Mouse (Mus musculus) brown adipose tissue, adult 24 weeks (tissue): ENCODE measurements at regions not wholly inside any gene's neighbourhood (a gene's known extent, or its start where the extent isn't known, plus 50 kb on each side); places are given as distances from the start of the nearest gene placed in this dataset.

Experiments
- H3K27ac ChIP-seq: fragments of 200-500 bp; replicated peaks from 2 replicates; pipeline ENCODE4 v1.5.1; 2012; ENCODE audit warnings: low read depth, mild to moderate bottlenecking, low read length
- H3K4me1 ChIP-seq: fragments of 200-500 bp; 2 replicates; pipeline ENCODE4 v1.6.1; 2012; ENCODE audit warnings: low read length, mixed read lengths; ENCODE audit not compliant: control insufficient read depth, insufficient read depth, insufficient read length
- H3K4me3 ChIP-seq: fragments of 200-500 bp; 2 replicates; pipeline ENCODE4 v1.5.1; 2012; ENCODE audit warnings: low read depth, mild to moderate bottlenecking, low read length, moderate library complexity; ENCODE audit not compliant: insufficient read depth

DNA sequence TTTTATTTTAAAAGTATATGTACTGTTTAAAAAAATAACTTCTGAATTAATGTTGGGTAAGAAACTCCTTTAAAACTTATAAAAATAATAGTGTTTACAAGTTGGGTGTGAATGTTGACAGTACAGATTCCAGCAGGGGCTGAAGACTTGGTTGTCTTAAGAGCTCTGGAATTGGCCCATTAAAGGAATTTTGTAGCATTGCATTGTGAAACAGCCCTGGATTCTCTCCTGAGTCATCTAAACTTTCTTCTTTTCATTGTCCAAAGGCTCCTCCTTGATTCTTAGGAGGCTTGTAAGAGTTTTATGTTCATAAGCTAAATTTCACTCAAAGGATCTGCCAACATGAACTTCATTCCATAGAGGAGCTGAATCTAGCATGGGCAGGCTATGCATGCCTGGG, 174.7 kb upstream of the Marcks start:
- Histone ChIP-seq H3K27ac (no peak overlapping the region), H3K4me1 (peaks cover 2% of the 10 kb centered on the region; the same call in 1 of the 2 replicates), H3K4me3 (no peak overlapping the region)

DNA sequence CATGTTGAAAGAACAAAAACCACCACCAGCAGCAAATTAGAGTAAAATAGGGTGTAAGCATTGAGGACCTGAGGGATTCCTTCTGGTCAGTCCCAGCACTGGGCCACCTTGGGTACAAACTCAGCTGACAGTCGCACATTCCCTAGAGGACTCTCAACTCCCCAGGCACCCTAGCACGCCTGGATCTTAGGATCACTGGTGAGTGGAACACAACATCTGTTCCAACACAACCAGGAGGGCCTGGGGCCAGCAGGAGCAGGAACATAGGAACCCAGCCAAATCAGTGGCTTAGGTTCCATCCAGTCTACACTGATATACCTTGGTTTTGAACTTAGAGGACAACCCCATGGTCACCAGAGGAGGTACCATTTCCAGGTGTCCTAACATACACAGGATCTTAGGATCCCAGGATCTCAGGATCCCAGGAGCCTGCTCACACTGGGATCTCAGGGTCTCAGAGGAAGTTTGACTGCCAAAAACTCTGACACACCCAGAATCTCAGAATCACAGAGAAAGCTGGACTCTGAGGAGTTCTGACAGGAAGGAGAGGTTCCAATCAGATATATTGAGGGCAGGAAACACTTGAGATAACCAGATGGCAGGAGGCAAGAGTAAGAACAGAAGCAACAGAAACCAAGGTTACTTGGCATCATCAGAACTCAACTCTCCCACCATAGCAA, 171.7 kb upstream of the Marcks start:
- Histone ChIP-seq H3K4me1 (peaks cover 2% of the 10 kb centered on the region; the same call in 1 of the 2 replicates), H3K27ac (no peak overlapping the region)

DNA sequence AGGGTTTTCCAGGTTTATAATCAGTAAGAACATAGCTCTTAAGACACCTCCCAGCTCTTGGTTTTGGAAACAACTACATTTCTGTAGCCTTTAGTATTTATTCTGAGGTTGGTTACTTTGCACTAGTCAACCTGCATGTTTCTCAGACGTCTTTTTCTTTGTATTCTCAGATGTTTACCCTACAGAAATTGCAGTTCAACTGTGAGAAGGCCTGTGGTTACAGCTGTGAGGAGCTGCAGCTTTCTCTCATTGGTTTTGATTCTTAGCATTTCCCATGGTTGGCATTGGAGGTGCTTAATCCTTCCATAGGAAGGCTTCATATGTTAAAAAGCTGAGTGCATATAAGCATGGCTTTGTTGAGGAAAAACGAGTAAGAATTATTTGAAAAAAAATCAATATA, 165.9 kb upstream of the Marcks start:
- Histone ChIP-seq H3K4me3 (no peak overlapping the region), H3K4me1 (no peaks in the 10 kb centered on the region), H3K27ac (no peak overlapping the region)

More for the DNA sequence above, 171.7 kb upstream of the Marcks start:
- no peak overlapping the region for H3K4me3 ChIP-seq

DNA sequence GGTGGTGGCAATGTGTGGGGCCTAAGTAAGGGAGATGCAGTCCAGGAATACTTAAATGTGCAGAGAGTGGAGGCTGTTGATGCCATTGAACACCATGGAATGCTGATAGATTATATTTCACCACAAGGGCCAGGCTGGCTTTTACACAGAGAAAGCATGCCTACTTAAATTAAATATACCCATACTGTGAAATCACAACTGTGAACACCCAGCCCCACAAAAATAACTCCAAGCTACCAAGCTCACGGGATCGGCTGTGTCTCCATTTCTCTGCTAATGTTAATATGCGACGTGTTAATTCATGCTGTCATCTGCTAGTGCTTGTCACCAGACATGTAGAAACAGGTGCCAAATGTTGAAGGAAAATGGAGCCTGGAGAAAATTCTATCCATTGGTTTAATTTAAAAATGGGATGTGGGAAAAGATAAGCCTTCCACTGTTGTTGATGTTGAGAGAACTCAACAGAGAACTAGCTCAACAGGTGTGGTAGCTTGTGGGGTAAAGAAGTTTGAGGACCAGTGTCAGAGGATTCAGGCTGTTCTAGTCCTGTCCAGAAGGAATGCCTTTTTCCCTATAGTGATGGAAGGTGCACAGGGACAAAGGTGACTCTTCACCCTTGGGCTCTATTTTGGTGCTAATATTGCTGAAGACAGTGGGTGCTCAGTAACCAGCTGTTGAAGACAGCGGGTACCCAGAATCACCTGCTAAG, 161.6 kb upstream of the Marcks start:
- H3K27ac ChIP-seq: no peak overlapping the region
- H3K4me1 ChIP-seq: 0 out of 2 replicates have a peak, but pooled peaks cover 2% of the 10 kb centered on the region
- no peak overlapping the region for H3K4me3 ChIP-seq

DNA sequence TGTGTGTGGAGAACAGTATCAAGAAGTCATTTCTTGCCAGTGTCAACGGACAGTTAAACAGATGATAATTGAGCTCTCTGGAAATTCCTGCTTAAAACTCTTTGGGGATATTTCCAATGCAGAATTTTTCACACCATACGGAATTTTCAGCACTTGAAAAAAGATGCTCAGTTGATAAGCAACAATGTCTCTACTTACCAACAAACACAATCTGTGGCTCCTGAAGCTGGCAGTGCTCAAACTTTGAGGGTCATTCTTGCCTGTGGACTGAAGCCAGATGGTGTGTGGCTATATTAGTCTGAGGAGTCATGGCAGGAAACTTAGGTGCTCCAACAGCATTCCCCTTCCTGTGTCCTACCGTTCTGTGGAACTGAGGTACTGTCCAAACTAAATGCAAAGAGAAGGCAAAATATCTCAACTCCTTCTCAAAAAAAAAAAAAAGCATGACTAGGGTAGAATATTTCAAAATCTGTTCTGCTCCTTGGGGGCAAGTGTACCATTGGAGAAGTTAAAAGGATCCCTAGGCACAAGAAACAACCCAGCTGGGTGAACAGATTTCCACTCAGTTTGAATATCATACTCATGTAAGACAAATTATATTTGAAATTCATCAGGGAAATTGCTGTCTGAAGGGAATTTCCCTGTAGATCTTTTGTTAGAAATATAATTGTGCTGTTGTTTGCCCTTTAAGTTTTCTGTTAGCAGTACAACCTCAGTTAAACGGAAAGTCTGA, 160.1 kb upstream of the Marcks start:
- Histone ChIP-seq H3K4me3 (no peak overlapping the region), H3K4me1 (0 out of 2 replicates have a peak, but pooled peaks cover 2% of the 10 kb centered on the region), H3K27ac (no peak overlapping the region)

DNA sequence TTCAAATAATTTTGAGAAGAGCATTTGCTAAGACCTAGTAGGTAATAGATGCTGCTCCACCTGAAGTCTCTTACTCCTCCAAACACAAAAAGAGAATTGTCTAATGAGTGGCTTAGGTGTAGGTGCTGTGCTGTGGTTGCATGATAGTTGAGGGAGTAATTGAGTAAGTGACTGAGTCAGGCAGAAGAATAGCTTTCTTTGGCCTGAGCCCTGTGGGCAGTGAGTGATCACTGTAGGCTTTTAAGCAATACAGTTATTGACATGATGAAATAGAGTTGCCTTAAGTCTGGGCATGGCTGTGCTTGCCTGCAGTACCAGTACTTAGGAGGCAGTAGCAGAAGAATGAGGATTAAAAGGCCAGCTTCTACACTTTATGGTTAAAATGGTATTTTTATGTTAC, 155.5 kb upstream of the Marcks start:
- 0 out of 2 replicates have a peak, but pooled peaks cover 2% of the 10 kb centered on the region for H3K4me1 ChIP-seq
- no peak overlapping the region for H3K27ac ChIP-seq
- H3K4me3 ChIP-seq: no peak overlapping the region

DNA sequence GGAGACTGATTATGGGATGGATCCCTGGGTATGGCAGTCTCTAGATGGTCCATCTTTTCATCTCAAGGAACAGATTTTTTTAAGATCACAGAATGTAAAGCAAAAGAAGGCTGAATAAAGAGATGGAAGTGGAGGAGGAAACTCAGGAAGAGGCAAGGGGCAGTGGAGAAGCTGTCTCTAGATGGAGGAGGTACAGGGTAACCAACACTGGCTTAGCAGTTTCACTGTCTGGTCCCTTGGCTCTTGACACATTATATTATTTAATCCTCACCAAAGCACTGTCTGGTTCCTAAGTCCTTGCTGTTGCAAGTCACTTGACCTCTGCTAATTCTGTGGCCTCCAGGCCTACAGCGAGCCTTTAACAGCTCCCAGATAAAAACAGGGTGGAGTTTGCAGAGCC, 154.6 kb upstream of the Marcks start:
- H3K4me3 ChIP-seq: no peak overlapping the region
- no peak overlapping the region for H3K27ac ChIP-seq

DNA sequence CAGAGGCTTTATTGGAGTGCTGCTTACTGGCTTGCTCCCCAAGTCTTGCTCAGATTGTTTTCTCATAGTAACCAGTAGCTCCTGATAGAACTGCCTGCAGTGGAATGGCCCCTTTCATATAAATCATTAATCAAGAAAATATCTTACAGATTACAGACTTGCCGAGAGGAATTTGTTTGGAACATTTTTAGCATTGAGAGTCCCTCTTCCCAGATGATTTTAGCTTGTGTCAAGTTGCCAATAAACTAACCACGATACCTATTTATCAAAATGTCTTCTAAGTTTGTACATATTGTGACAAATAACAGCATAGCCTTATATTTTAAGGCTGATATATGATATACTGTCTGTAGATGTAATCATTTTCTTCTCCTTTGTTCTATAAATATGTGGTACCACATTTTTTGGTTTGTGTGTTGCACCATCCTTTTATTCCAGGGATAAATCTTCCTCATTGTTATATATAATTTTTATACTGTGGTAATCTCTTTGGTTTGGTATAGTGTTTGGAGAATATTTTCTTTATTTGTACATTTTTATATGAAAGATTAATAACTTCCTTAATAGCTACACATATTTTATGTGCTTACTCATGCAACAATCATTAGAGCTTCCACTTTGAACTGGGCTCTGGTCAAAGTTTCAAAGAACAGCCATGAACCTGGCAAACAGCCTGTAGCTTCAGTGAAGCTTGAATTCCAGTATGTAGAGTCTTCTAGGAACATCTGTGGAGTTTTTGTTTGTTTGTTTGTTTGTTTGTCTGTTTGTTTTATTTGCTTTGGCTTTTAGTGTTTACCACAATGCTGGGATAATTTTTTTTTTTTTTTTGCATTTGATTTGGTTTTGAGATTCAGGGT, 153.1 kb upstream of the Marcks start:
- no peaks in the 10 kb centered on the region for H3K4me1 ChIP-seq
- no peak overlapping the region for H3K4me3 ChIP-seq
- H3K27ac ChIP-seq: no peak overlapping the region

More for the DNA sequence above, 154.6 kb upstream of the Marcks start:
- no peaks in the 10 kb centered on the region for H3K4me1 ChIP-seq

DNA sequence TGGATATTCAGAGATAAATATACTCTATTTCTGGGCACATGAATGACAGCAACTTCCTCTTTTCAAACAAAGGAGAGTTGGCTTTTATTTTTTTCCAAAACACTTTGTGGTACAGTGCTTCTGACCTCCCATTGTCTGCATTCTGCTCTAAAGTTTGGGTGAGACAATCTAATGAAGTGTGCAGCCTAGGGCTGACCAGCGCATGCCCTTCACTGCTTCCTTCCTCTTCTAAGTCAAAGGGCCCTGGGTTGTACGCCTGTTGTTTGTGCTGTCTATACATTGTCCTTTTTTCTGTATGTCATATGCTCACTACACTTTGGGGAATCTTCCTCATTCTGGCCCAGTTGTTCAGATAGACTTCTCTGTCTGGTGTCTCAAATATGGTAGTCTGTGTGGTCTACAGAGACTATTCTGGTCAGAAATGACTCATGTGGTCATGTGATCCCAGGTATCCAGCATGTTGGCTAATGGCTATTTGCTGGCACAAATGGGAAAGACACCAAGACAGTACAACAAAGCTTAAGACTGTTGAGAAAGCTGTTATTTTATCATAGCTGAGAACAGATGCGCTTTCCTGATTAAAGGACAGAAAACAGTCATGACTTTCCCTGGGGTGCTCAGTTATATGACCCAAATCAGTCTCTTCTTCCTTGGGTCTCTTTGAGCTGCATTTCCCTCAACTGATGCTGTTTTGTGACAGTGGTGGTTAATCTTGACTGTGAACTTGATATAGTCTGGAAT, 151.4 kb upstream of the Marcks start:
- Histone ChIP-seq H3K27ac (no peak overlapping the region), H3K4me3 (no peak overlapping the region), H3K4me1 (no peaks in the 10 kb centered on the region)

DNA sequence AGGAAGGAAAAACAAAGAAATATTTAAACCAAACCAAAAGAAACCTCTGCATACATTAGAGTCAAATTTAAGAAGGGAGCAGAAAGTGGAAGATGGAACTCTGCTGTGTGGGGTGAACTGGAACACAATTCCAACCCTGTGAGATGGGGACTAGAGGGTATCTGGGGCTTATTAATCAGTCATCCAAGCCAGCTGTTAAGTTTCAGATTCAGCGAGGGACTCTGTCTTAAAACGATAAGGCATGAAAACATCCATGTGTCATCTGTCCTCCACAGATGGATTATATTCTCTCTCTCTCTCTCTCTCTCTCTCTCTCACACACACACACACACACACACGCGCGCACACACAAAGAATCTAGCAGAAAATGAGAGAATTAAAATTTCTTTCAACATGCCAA, 147.6 kb upstream of the Marcks start:
- no peak overlapping the region for H3K4me3 ChIP-seq
- H3K27ac ChIP-seq: no peak overlapping the region
- no peaks in the 10 kb centered on the region for H3K4me1 ChIP-seq

DNA sequence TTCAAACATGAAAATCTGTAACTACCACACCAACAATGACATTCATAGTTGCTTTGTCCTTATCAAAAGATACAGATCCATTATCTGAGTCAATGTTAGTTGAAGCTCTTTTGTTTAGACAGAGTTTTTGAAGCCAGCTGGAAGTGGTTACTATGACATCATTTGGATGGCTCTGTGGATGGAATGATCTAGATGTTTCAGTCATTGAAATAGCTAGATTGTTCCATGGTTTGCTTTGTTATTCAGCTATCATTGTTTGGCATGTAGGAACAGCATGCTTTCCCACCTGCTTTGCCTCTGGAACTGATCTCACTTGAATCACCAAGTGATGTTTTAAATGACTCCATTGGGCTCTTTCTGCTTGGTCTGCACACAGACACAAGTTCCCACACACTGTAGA, 144.2 kb upstream of the Marcks start:
- H3K27ac ChIP-seq: no peak overlapping the region
- no peak overlapping the region for H3K4me3 ChIP-seq
- H3K4me1 ChIP-seq: no peaks in the 10 kb centered on the region

DNA sequence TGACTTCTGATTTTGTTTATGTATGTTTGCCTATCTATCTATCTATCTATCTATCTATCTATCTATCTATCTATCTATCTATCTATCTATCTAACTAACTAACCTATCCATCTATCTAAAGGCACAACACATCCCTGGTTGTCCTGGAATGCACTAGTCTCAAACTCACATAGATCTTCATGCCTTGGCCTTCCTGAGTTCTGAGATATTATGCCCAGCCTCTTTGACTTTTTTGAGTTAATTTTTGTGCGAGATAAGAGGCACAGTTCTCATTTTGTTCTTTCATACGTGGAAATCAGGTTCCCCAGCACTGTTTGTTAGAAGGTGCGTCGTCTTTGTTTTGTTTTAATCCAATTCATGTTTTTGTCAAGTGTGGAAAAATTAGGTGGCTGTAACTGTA, 142.1 kb upstream of the Marcks start:
- no peak overlapping the region for H3K27ac ChIP-seq
- H3K4me1 ChIP-seq: no peaks in the 10 kb centered on the region
- H3K4me3 ChIP-seq: no peak overlapping the region

DNA sequence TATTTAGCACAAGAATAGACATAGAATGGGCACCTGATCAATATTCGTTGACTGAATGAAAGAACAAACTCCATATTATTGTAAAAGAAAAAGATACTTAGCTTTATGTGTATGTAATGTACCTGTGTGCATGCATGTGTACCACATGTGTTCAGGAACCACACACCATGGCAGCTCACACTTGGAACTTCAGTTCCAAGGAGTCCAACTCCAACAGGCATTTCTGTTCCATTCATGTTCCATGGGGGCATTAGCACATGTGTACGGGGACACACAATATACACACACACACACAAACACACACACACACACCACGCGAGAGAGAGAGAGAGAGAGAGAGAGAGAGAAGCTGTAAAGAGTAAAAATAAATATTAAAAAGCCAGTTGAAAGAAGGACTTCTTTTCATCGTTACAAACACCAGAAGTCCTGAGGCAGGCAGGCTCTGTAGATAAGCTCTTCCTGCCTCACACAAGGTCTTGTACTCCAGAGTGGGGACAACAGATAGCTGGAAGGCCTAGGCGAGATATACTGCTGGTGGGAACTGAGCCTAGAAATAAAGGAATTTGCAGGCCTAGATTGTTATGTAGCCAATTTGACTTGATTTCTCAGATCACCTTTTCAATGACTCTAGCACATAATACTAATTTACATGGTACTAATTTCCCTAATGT, 141.6 kb upstream of the Marcks start:
- Histone ChIP-seq H3K4me3 (no peak overlapping the region), H3K27ac (no peak overlapping the region), H3K4me1 (no peaks in the 10 kb centered on the region; the same call in 1 of the 2 replicates)

DNA sequence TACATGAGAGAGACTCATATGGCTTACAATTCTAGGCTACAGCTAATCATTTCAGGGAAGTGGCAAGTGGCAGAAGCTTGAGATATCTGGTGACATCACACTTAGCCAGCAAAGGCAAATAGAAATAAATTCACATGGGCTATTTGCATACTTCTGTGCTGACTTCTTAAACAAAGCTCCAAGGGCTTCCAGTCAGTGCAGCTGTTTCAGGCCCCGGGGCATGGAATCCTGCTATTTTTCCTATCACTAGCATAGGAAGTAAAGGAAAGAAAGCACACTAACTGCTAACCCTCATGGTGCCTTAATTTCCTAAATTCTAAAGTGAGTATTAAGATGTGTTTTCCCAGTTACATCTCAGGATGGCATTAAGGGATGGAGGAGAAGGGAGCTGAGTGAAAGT, 140.6 kb upstream of the Marcks start:
- no peaks in the 10 kb centered on the region; the same call in 1 of the 2 replicates for H3K4me1 ChIP-seq
- no peak overlapping the region for H3K27ac ChIP-seq

More for the DNA sequence above, 140.6 kb upstream of the Marcks start:
- no peak overlapping the region for H3K4me3 ChIP-seq
